Mouse (Mus musculus) neural tube, embryonic 13.5 days (tissue): ENCODE measurements at regions not wholly inside any gene's neighbourhood (a gene's known extent, or its start where the extent isn't known, plus 50 kb on each side); places are given as distances from the start of the nearest gene placed in this dataset.
"Not testable (repeated sequence)": the region's sequence is repeated elsewhere in the genome, so short reads cannot be mapped to it uniquely, and the experiment has no call there.

ENCODE experiments used
- ATAC-seq: fragments of 200-750 bp; cut with Nextera tagmentation; 2 replicates; pipeline ENCODE4 v1.8.0; 2017; ENCODE audit warnings: low read depth, mild to moderate bottlenecking, moderate TSS enrichment, moderate library complexity
- H3K27ac ChIP-seq: fragments of 300-500 bp; sonication (generic); replicated peaks from 2 replicates; pipeline ENCODE4 v1.5.1; 2015; ENCODE audit warnings: moderate library complexity, mild to moderate bottlenecking, inconsistent platforms
- H3K27me3 ChIP-seq: fragments of 300-500 bp; sonication (generic); 2 replicates; pipeline ENCODE4 v1.6.1; 2015; ENCODE audit warnings: mild to moderate bottlenecking, inconsistent platforms
- H3K36me3 ChIP-seq: fragments of 300-500 bp; sonication (generic); 2 replicates; pipeline ENCODE4 v1.6.1; 2015; ENCODE audit warnings: mild to moderate bottlenecking, inconsistent platforms
- H3K4me1 ChIP-seq: fragments of 300-500 bp; sonication (generic); replicated peaks from 2 replicates; pipeline ENCODE4 v1.6.1; 2015; ENCODE audit warnings: inconsistent platforms
- H3K4me2 ChIP-seq: fragments of 300-500 bp; sonication (generic); 2 replicates; pipeline ENCODE4 v1.6.1; 2015; ENCODE audit warnings: inconsistent platforms, mild to moderate bottlenecking, moderate library complexity
- H3K4me3 ChIP-seq: fragments of 300-500 bp; sonication (generic); 2 replicates; pipeline ENCODE4 v1.5.1; 2015; ENCODE audit warnings: mild to moderate bottlenecking, inconsistent platforms
- H3K9ac ChIP-seq: fragments of 300-500 bp; sonication (generic); 2 replicates; pipeline ENCODE4 v1.6.1; 2015; ENCODE audit warnings: moderate library complexity, mild to moderate bottlenecking, inconsistent platforms
- H3K9me3 ChIP-seq: fragments of 300-500 bp; sonication (generic); 2 replicates; pipeline ENCODE4 v1.6.1; 2016; ENCODE audit warnings: inconsistent platforms
- WGBS: fragments of 180-500 bp; shearing (Covaris S2); methylation state at CpG from one replicate; pipeline ENCODE4 v1.1.7; 2015; 5-methylcytosine and 5-hydroxymethylcytosine counted together

GRCm38 (mm10) chr3:41504867-41505266 is 50.7 kb upstream of the Jade1 start:
- H3K27me3 ChIP-seq: no peaks in the 10 kb centered on the region
- no peak overlapping the region for H3K27ac ChIP-seq
- H3K4me2 ChIP-seq: no peak overlapping the region
- no peaks in the 10 kb centered on the region for H3K4me1 ChIP-seq
- H3K36me3 ChIP-seq: no peaks in the 10 kb centered on the region
- ATAC-seq: no peak
- no peaks in the 10 kb centered on the region for H3K9me3 ChIP-seq
- 91% methylated on average over 4 of the region's 4 CpGs for WGBS
- no peak overlapping the region for H3K4me3 ChIP-seq
- H3K9ac ChIP-seq: no peak overlapping the region

DNA sequence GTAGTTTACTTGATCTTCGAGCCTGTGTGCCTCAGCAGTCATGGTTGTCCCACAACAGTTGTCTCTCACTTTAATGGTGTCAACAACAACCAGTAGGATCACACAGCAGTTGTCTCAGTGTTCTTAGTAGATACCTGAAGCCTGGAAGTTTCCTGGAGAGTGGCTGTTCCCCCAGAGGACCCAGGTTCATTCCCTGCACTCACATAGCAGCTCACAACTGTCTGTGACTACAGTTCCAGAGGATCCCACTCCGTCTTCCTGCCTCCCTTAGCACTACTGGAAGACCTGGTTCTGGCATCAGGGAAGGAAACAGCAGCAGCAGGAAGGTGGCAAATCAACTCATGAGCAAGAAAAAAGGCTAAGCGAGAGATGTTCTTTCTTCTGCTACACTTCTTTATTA is 53.4 kb upstream of the Jade1 start:
- Histone ChIP-seq H3K27ac (no peak overlapping the region), H3K9ac (no peak overlapping the region), H3K9me3 (no peaks in the 10 kb centered on the region), H3K27me3 (no peaks in the 10 kb centered on the region), H3K36me3 (no peaks in the 10 kb centered on the region), H3K4me3 (no peak overlapping the region), H3K4me2 (no peak overlapping the region), H3K4me1 (no peaks in the 10 kb centered on the region)
- WGBS: 88% methylated on average over 3 of the region's 3 CpGs
- ATAC-seq: no peak

GRCm38 (mm10) chr3:41501639-41502038 is 53.9 kb upstream of the Jade1 start:
- H3K27ac ChIP-seq: not testable (repeated sequence)

GRCm38 (mm10) chr3:41501124-41501523 is 54.4 kb upstream of the Jade1 start:
- Histone ChIP-seq H3K27ac (no peak overlapping the region), H3K4me1 (no peaks in the 10 kb centered on the region), H3K4me2 (no peak overlapping the region), H3K27me3 (no peaks in the 10 kb centered on the region), H3K9me3 (no peaks in the 10 kb centered on the region), H3K4me3 (no peak overlapping the region), H3K9ac (no peak overlapping the region), H3K36me3 (no peaks in the 10 kb centered on the region)
- WGBS: 81% methylated on average over 6 of the region's 6 CpGs
- ATAC-seq: no peak

More at GRCm38 (mm10) chr3:41501639-41502038, 53.9 kb upstream of the Jade1 start:
- H3K4me3 ChIP-seq, H3K4me2 ChIP-seq, H3K36me3 ChIP-seq, H3K9ac ChIP-seq, H3K9me3 ChIP-seq, H3K27me3 ChIP-seq, ATAC-seq, H3K4me1 ChIP-seq: not testable (repeated sequence)
- WGBS: 83% methylated on average over 6 of the region's 6 CpGs

DNA sequence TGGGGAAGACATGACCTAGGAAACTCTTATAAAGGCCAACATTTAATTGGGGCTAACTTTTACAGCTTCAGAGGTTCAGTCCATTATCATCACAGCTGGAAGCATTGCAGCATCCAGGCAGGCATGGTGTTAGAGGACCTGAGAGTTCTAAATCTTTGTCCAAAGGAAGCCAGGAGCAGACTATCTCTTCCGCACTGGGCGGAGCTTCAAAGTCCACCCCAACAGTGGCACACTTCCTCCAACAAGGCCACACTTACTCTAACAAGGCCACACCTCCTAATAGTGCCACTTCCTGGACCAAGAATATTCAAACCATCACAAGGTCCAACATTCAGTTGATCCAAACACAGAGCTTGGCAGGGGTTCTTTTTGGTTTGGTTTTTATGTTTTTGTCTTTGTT is 55.9 kb upstream of the Jade1 start:
- Histone ChIP-seq H3K4me3 (no peak overlapping the region), H3K27me3 (no peaks in the 10 kb centered on the region), H3K4me1 (no peaks in the 10 kb centered on the region), H3K9ac (no peak overlapping the region), H3K36me3 (no peaks in the 10 kb centered on the region), H3K4me2 (no peak overlapping the region), H3K9me3 (no peaks in the 10 kb centered on the region), H3K27ac (no peak overlapping the region)
- no peak for ATAC-seq
- WGBS: 94% methylated on average over 2 of the region's 2 CpGs

- Histone ChIP-seq H3K9me3 (no peaks in the 10 kb centered on the region), H3K4me2 (no peak overlapping the region), H3K27ac (no peak overlapping the region), H3K27me3 (no peaks in the 10 kb centered on the region), H3K36me3 (no peaks in the 10 kb centered on the region), H3K4me3 (no peak overlapping the region), H3K9ac (no peak overlapping the region), H3K4me1 (no peaks in the 10 kb centered on the region)
- WGBS: 84% methylated on average over 7 of the region's 7 CpGs
- ATAC-seq: no peak
Observed at GRCm38 (mm10) chr3:41498791-41499190, 56.7 kb upstream of the Jade1 start.

- 72% methylated on average over 8 of the region's 8 CpGs for WGBS
- no peaks in the 10 kb centered on the region for H3K27me3 ChIP-seq
- H3K9me3 ChIP-seq: no peaks in the 10 kb centered on the region
- no peak overlapping the region for H3K27ac ChIP-seq
- H3K9ac ChIP-seq: no peak overlapping the region
- H3K36me3 ChIP-seq: no peaks in the 10 kb centered on the region
- ATAC-seq: no peak
- H3K4me1 ChIP-seq: no peaks in the 10 kb centered on the region
- no peak overlapping the region for H3K4me2 ChIP-seq
- no peak overlapping the region for H3K4me3 ChIP-seq
Observed at GRCm38 (mm10) chr3:41497771-41498170, 57.8 kb upstream of the Jade1 start.

- H3K9ac ChIP-seq: no peak overlapping the region
- H3K4me1 ChIP-seq: no peaks in the 10 kb centered on the region
- 65% methylated on average over 12 of the region's 13 CpGs for WGBS
- H3K9me3 ChIP-seq: no peaks in the 10 kb centered on the region
- no peak overlapping the region for H3K4me3 ChIP-seq
- ATAC-seq: no peak
- no peaks in the 10 kb centered on the region for H3K36me3 ChIP-seq
- no peaks in the 10 kb centered on the region for H3K27me3 ChIP-seq
- H3K4me2 ChIP-seq: no peak overlapping the region
- H3K27ac ChIP-seq: no peak overlapping the region
Observed at GRCm38 (mm10) chr3:41496931-41497710, 58.4 kb upstream of the Jade1 start.

DNA sequence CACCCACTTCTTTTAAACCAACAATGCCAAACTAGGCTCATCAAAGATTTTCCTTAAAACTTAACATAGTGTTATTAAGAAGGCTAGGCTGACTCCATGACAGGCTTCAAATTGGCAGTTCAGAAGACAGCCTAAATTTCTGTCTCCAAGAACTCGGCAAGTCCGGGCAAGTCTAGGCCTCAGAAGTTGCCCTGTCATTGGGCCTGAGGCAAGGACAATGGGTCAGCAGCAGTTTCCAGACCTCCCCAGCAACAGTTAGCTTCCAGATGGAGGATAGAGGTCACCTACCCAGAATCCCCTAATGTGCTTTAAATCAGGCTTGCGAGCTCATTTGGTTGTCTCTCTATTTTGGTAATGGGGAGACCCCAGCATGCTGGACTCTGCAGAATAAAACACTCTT is 59.6 kb upstream of the Jade1 start:
- 76% methylated on average over 3 of the region's 3 CpGs for WGBS
- ATAC-seq: no peak
- Histone ChIP-seq H3K27me3 (no peaks in the 10 kb centered on the region), H3K36me3 (no peaks in the 10 kb centered on the region), H3K9ac (no peak overlapping the region), H3K4me3 (no peak overlapping the region), H3K4me1 (no peaks in the 10 kb centered on the region), H3K9me3 (no peaks in the 10 kb centered on the region), H3K27ac (no peak overlapping the region), H3K4me2 (no peak overlapping the region)

GRCm38 (mm10) chr3:41495097-41495496 is 60.4 kb upstream of the Jade1 start:
- no peak for ATAC-seq
- no peaks in the 10 kb centered on the region for H3K4me1 ChIP-seq
- 89% methylated on average over 5 of the region's 5 CpGs for WGBS

GRCm38 (mm10) chr3:41493472-41493871 is 62.1 kb upstream of the Jade1 start:
- no peak overlapping the region for H3K9ac ChIP-seq
- H3K4me1 ChIP-seq: no peaks in the 10 kb centered on the region
- H3K9me3 ChIP-seq: no peaks in the 10 kb centered on the region
- H3K27ac ChIP-seq: no peak overlapping the region
- no peaks in the 10 kb centered on the region for H3K36me3 ChIP-seq
- no peaks in the 10 kb centered on the region for H3K27me3 ChIP-seq
- WGBS: 91% methylated on average over 7 of the region's 7 CpGs
- no peak overlapping the region for H3K4me2 ChIP-seq
- ATAC-seq: no peak
- no peak overlapping the region for H3K4me3 ChIP-seq

More at GRCm38 (mm10) chr3:41495097-41495496, 60.4 kb upstream of the Jade1 start:
- Histone ChIP-seq H3K36me3 (no peaks in the 10 kb centered on the region), H3K27ac (no peak overlapping the region), H3K27me3 (no peaks in the 10 kb centered on the region), H3K9me3 (no peaks in the 10 kb centered on the region), H3K9ac (no peak overlapping the region), H3K4me3 (no peak overlapping the region), H3K4me2 (no peak overlapping the region)

DNA sequence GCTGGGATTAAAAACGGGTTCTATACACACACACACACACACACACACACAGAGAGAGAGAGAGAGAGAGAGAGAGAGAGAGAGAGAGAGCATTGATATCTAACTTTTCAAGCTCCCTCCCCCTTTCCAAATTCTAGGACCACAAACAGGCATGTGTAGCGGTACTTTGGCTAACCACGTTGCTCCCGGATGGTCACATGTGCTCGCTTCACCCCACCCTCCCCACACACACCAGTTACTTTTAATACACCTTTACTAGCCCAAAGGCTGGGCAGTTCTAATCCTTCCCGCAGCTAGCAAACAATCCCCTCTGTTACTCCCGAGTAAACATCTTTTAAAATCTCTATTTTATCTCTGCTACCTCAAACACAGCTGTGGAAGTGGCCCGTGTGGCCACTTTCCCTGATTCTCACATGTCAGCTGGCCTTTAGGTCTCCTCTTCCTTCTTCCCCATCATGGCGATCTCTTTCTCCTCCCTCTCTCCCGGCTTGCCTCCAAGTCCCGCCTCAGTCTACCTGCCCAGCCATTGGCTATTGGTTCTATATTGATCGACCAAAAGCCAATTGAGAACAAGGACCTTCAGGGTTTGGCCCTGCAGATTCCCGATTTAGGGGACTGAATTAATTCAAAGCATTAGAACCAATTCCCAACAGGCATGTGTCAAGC is 62.7 kb upstream of the Jade1 start:
- H3K4me3 ChIP-seq: no peak overlapping the region
- no peaks in the 10 kb centered on the region for H3K27me3 ChIP-seq
- WGBS: 92% methylated on average over 13 of the region's 13 CpGs
- H3K9me3 ChIP-seq: no peaks in the 10 kb centered on the region
- no peak for ATAC-seq
- no peaks in the 10 kb centered on the region for H3K36me3 ChIP-seq
- no peak overlapping the region for H3K4me2 ChIP-seq
- H3K9ac ChIP-seq: no peak overlapping the region
- H3K4me1 ChIP-seq: no peaks in the 10 kb centered on the region
- no peak overlapping the region for H3K27ac ChIP-seq
